Mouse (Mus musculus) kidney, postnatal 0 days (tissue): Measurements from ENCODE around the gene Arl4a. TPM values are rescaled to one million over a fixed set of nuclear protein-coding genes. Genes with fewer than 3 reads are reported as not detected.
A peak's percentile ranks its signal among the peaks of the same experiment; 100 is the strongest.

Experiments used
- ATAC-seq: fragments of 200-750 bp; cut with Nextera tagmentation; replicated peaks from 2 replicates; pipeline ENCODE4 v1.8.0; 2017; ENCODE audit warnings: low read depth, moderate number of reproducible peaks, moderate TSS enrichment, moderate library complexity; ENCODE audit not compliant: low FRiP score
- DNase-seq: peaks from one replicate; pipeline ENCODE4 v3.0.0-alpha.2; 2016; ENCODE audit warnings: low spot score
- H3K27ac ChIP-seq: fragments of 300-500 bp; sonication (generic); 2 replicates; pipeline ENCODE4 v1.5.1; 2014; ENCODE audit warnings: mild to moderate bottlenecking
- H3K27me3 ChIP-seq: fragments of 300-500 bp; sonication (generic); 2 replicates; pipeline ENCODE4 v1.6.1; 2014; ENCODE audit warnings: low read length, mixed read lengths; ENCODE audit not compliant: insufficient read depth
- H3K36me3 ChIP-seq: fragments of 300-500 bp; sonication (generic); 2 replicates; pipeline ENCODE4 v1.6.1; 2014; ENCODE audit warnings: low read length, mixed read lengths; ENCODE audit not compliant: insufficient read depth
- H3K4me1 ChIP-seq: fragments of 300-500 bp; sonication (generic); replicated peaks from 2 replicates; pipeline ENCODE4 v1.6.1; 2014; ENCODE audit warnings: antibody characterized with exemption, low read length, mixed read lengths; ENCODE audit not compliant: insufficient read depth
- H3K4me2 ChIP-seq: fragments of 300-500 bp; sonication (generic); 2 replicates; pipeline ENCODE4 v1.6.1; 2014; ENCODE audit warnings: mild to moderate bottlenecking, low read length, moderate library complexity, mixed read lengths
- H3K4me3 ChIP-seq: fragments of 300-500 bp; sonication (generic); replicated peaks from 2 replicates; pipeline ENCODE4 v1.5.1; 2014; ENCODE audit warnings: low read depth, low read length
- H3K9ac ChIP-seq: fragments of 300-500 bp; sonication (generic); 2 replicates; pipeline ENCODE4 v1.6.1; 2014; ENCODE audit warnings: low read depth, low read length
- H3K9me3 ChIP-seq: fragments of 300-500 bp; sonication (generic); replicated peaks from 2 replicates; pipeline ENCODE4 v1.6.1; 2016; ENCODE audit warnings: low read length, inconsistent platforms, mixed read lengths
- CTCF ChIP-seq: IDR thresholded peaks from 2 replicates; pipeline ENCODE4 v1.5.1; 2016; ENCODE audit warnings: antibody characterized with exemption, low read depth, mild to moderate bottlenecking, moderate library complexity
- WGBS: fragments of 180-500 bp; shearing (Covaris S2); extraction: QIAGEN DNeasy Blood & Tissue Kit; methylation state at CpG from one replicate; pipeline ENCODE4 v1.1.7; 2014; 5-methylcytosine and 5-hydroxymethylcytosine counted together
- polyA plus RNA-seq: library from polyadenylated mRNA; unstranded; fragments of >200 nt; fragmentation: Nextera tagmentation; extraction: Ambion mirVana; gene quantifications from 2 replicates; pipeline ENCODE4 v1.2.1, GENCODE M21; 2015

Arl4a gene
- polyA plus RNA-seq, 1 experiment from 2014 or later, result 65.3 TPM

DNA sequence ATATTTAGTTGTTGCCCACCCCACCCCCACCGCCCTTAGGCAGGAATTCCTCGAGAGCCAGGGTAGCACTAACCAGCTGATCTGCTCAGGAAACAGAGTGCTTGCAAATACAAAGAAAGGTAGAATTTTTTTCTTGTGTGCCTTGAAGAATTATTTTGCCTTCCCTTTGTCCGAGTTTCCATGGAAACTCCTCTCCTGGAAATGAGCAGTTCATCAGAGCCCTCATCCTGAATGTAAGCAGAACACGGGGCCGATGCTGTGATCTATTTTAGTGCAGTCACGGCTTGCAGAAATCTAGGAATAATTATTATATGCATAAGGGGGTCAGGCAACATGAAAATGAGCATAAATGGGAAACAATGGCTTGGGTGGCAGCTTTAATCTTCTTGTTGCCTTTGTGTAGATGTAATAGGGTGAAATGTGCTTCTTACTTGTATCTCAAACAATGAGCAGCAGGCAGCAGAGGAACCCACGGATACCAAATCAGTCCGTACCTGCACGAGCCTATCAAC lies 61.9 kb downstream of the Arl4a start:
- Histone ChIP-seq H3K27ac (no peak overlapping the region), H3K36me3 (no peaks in the 10 kb centered on the region), H3K4me2 (no peak overlapping the region), H3K9me3 (no peaks in the 10 kb centered on the region), H3K4me1 (no peaks in the 10 kb centered on the region), H3K9ac (no peak overlapping the region), H3K27me3 (no peaks in the 10 kb centered on the region), H3K4me3 (no peak overlapping the region)
- DNase-seq (no peak), ATAC-seq (no peak)
- WGBS, result 65% methylated on average over 9 of the region's 9 CpGs
- no peak for TF ChIP-seq CTCF

DNA sequence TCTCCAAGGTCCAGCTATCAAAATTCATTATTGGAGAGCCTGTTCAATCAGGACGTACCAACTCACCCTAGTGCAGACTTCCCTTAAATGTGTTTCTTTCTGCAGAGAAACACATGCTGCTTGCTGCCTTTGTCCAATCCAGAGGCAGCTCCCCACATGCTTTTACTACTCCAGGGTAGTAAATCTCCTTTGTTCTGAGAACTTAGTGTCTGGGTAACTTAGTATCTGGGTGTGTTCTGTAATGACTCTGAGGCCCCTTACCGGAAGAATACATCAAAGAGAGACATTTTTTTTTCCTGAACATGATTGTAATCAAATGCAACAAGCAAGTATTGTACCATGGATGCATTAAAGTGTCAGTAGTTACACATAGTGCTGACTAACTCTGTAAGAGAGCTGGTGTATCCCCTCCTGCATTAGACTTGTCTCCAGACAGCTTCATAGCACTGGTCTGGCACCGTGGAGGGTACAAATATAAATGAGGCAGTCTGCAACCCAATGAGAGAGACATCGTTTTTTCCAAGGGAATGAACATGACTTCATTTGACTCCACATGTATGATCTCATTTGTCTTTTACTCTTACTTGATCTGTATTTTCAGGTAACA lies 62.7 kb downstream of the Arl4a start:
- H3K27me3 ChIP-seq, result no peaks in the 10 kb centered on the region
- no peak overlapping the region for H3K27ac ChIP-seq
- H3K9me3 ChIP-seq, result no peaks in the 10 kb centered on the region
- peak; percentile 35 for DNase-seq
- H3K4me3 ChIP-seq, result no peak overlapping the region
- 12% methylated on average over 4 of the region's 4 CpGs for WGBS
- H3K36me3 ChIP-seq, result no peaks in the 10 kb centered on the region
- no peak for ATAC-seq
- H3K9ac ChIP-seq, result no peak overlapping the region
- no peak for TF ChIP-seq CTCF
- H3K4me1 ChIP-seq, result no peaks in the 10 kb centered on the region
- H3K4me2 ChIP-seq, result no peak overlapping the region

DNA sequence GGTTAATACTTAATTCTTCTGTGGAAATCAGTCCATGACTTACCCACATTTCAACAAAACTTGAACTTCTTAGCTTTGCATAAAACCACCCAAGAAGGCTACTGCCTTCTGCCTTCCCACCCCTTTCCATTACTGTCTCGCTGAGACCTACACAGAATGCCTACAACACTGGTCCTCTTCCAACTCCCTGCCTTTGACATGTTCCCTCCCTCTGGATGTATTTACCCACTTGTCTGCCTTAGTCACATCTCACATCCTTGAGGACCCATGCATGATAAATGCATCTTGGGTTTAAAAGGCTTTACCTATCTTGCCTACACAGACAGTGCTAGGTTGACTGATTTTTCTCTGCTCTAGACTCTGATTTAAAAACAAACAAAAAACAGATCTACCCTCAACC lies 63.6 kb downstream of the Arl4a start:
- Histone ChIP-seq H3K27ac (no peak overlapping the region), H3K27me3 (no peaks in the 10 kb centered on the region), H3K9ac (no peak overlapping the region), H3K4me2 (no peak overlapping the region), H3K9me3 (no peaks in the 10 kb centered on the region), H3K4me1 (no peaks in the 10 kb centered on the region), H3K4me3 (no peak overlapping the region), H3K36me3 (no peaks in the 10 kb centered on the region)
- DNase-seq, result no peak
- 75% methylated on average over 1 of the region's 1 CpGs for WGBS
- TF ChIP-seq CTCF, result no peak
- ATAC-seq, result no peak

DNA sequence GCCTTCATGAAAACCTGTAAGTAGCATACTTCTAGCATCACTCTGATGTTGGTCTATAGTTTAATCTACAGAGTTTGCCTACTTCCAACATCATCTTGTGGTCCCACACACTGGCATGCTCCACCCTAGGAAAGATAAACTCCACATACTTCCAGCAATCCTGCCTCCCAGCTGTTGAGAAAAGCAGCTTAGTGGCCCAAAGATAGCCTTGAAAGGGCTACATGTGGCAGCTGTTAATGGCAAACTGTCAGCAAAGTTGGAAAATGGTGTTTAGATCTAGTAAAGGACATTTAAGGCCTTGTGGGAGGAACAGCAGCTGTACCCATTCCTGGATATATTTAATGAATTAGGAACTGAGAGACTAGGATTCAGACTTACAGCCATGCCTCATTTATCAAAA lies 68.3 kb downstream of the Arl4a start:
- H3K36me3 ChIP-seq, result no peaks in the 10 kb centered on the region

DNA sequence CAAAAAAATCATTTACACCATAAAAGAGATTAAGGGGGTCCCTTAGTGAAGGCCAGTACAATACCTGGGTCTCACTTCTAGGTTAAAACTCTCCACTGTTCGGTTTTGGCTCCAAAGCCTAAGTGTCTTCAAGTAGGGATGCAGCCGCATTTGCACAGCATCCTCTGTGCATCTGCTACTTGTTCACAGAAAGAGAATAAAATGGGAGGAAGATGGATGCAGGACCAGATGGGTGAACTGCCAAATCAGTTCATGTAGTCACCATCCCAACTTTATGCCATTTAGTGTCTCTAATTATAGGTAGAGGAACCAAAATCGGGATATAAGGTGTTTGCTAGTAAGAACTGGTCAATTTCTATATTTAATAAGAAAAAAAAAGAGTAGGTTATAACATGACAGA lies 69.7 kb downstream of the Arl4a start:
- no peaks in the 10 kb centered on the region for H3K9me3 ChIP-seq
- no peak overlapping the region for H3K9ac ChIP-seq
- DNase-seq (no peak), ATAC-seq (no peak)
- H3K27me3 ChIP-seq, result no peaks in the 10 kb centered on the region
- H3K4me2 ChIP-seq, result no peak overlapping the region
- WGBS, result 89% methylated on average over 3 of the region's 3 CpGs
- H3K27ac ChIP-seq, result no peak overlapping the region
- no peaks in the 10 kb centered on the region for H3K4me1 ChIP-seq
- H3K4me3 ChIP-seq, result no peak overlapping the region
- TF ChIP-seq CTCF, result no peak
- H3K36me3 ChIP-seq, result no peaks in the 10 kb centered on the region

More for the DNA sequence above, 68.3 kb downstream of the Arl4a start:
- no peaks in the 10 kb centered on the region for H3K27me3 ChIP-seq
- H3K9ac ChIP-seq, result no peak overlapping the region
- ATAC-seq (no peak), DNase-seq (no peak)
- no peak for TF ChIP-seq CTCF
- H3K4me3 ChIP-seq, result no peak overlapping the region
- H3K4me1 ChIP-seq, result no peaks in the 10 kb centered on the region
- H3K4me2 ChIP-seq, result no peak overlapping the region
- no peaks in the 10 kb centered on the region for H3K9me3 ChIP-seq
- H3K27ac ChIP-seq, result no peak overlapping the region

DNA sequence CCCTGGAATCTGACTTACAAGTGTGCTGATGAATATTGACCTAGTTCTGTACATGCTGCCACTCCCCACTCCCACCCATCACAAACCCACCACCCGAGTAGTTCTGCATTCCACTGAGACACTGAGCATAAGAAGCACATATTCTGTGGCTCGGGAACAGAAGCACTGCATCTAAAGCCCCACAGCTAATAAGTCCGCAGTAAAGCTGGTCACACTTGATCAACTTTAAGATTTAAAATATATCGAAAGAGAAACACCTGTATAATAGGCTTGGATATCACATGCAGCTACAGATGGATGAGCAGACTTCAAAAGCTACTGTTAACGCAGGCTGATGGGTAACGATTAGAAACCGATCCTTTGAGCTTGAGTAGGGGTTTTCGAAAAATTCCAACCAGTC lies 78.7 kb downstream of the Arl4a start:
- H3K27me3 ChIP-seq, result no peaks in the 10 kb centered on the region
- H3K27ac ChIP-seq, result no peak overlapping the region
- no peak for TF ChIP-seq CTCF
- ATAC-seq, result no peak
- H3K36me3 ChIP-seq, result no peaks in the 10 kb centered on the region
- no peak overlapping the region for H3K4me2 ChIP-seq
- no peak overlapping the region for H3K9ac ChIP-seq
- no peaks in the 10 kb centered on the region for H3K4me1 ChIP-seq
- WGBS, result 41% methylated on average over 8 of the region's 8 CpGs
- no peaks in the 10 kb centered on the region for H3K9me3 ChIP-seq
- no peak overlapping the region for H3K4me3 ChIP-seq
- DNase-seq, result no peak
